Mouse (Mus musculus) midbrain, embryonic 13.5 days (tissue): ENCODE data around the gene Glmp. TPM values are rescaled to one million over a fixed set of nuclear protein-coding genes. Genes with fewer than 3 reads are reported as not detected.
A peak's percentile ranks its signal among the peaks of the same experiment; 100 is the strongest.

Experiments
- ATAC-seq: fragments of 200-750 bp; cut with Nextera tagmentation; 2 replicates; pipeline ENCODE4 v1.8.0; 2017; ENCODE audit warnings: mild to moderate bottlenecking, moderate TSS enrichment, moderate library complexity
- H3K27ac ChIP-seq: fragments of 300-500 bp; sonication (generic); 2 replicates; pipeline ENCODE4 v1.5.1; 2015; ENCODE audit warnings: inconsistent platforms, mild to moderate bottlenecking, moderate library complexity
- H3K27me3 ChIP-seq: fragments of 300-500 bp; sonication (generic); 2 replicates; pipeline ENCODE4 v1.6.1; 2015; ENCODE audit warnings: mild to moderate bottlenecking, inconsistent platforms
- H3K36me3 ChIP-seq: fragments of 300-500 bp; sonication (generic); 2 replicates; pipeline ENCODE4 v1.6.1; 2015; ENCODE audit warnings: mild to moderate bottlenecking, inconsistent platforms
- H3K4me1 ChIP-seq: fragments of 300-500 bp; sonication (generic); replicated peaks from 2 replicates; pipeline ENCODE4 v1.6.1; 2015; ENCODE audit warnings: inconsistent platforms
- H3K4me2 ChIP-seq: fragments of 300-500 bp; sonication (generic); replicated peaks from 2 replicates; pipeline ENCODE4 v1.6.1; 2015; ENCODE audit warnings: moderate library complexity, mild to moderate bottlenecking, inconsistent platforms
- H3K4me3 ChIP-seq: fragments of 300-500 bp; sonication (generic); replicated peaks from 2 replicates; pipeline ENCODE4 v1.5.1; 2015; ENCODE audit warnings: mild to moderate bottlenecking, inconsistent platforms
- H3K9ac ChIP-seq: fragments of 300-500 bp; sonication (generic); replicated peaks from 2 replicates; pipeline ENCODE4 v1.6.1; 2015; ENCODE audit warnings: mild to moderate bottlenecking, inconsistent platforms
- H3K9me3 ChIP-seq: fragments of 300-500 bp; sonication (generic); 2 replicates; pipeline ENCODE4 v1.6.1; 2016; ENCODE audit warnings: mild to moderate bottlenecking, inconsistent platforms
- WGBS: fragments of 180-500 bp; shearing (Covaris S2); methylation state at CpG from one replicate; pipeline ENCODE4 v1.1.7; 2015; 5-methylcytosine and 5-hydroxymethylcytosine counted together
- polyA plus RNA-seq: library from polyadenylated mRNA; unstranded; fragments of >200 nt; fragmentation: Nextera tagmentation; extraction: Ambion mirVana; gene quantifications from 2 replicates; pipeline ENCODE4 v1.2.1, GENCODE M21; 2015

The Glmp gene
- polyA plus RNA-seq, 1 experiment from 2014 or later: 104 TPM

- H3K4me1 ChIP-seq: peaks cover 26% of the 10 kb centered on the region
- H3K9me3 ChIP-seq: no peaks in the 10 kb centered on the region
- H3K4me3 ChIP-seq: peak within 1 kb of the TSS; percentile 63
- under 1% methylated on average over 44 of the region's 44 CpGs for WGBS
- H3K36me3 ChIP-seq: peaks cover 25% of the 10 kb centered on the region
- peak within 1 kb of the TSS; percentile 85 for H3K9ac ChIP-seq
- H3K27ac ChIP-seq: peak within 1 kb of the TSS; percentile 93
- no peaks in the 10 kb centered on the region for H3K27me3 ChIP-seq
- ATAC-seq: peak; percentile 100
- H3K4me2 ChIP-seq: peak within 1 kb of the TSS; percentile 93
Observed at GRCm38 (mm10) chr3:88296561-88297318, 28.1 kb upstream of the Glmp start, which contains the start of the genes Tsacc and Cct3. Gene Tsacc, minus strand, starts transcription at chr3:88296999. Gene Cct3, plus strand, starts transcription at chr3:88297116.

- under 1% methylated on average over 30 of the region's 30 CpGs for WGBS
- no peak for ATAC-seq
Observed at GRCm38 (mm10) chr3:88297321-88297851, 27.4 kb upstream of the Glmp start.

GRCm38 (mm10) chr3:88299172-88299571, 25.7 kb upstream of the Glmp start:
- no peaks in the 10 kb centered on the region for H3K9me3 ChIP-seq
- peaks cover 47% of the 10 kb centered on the region for H3K36me3 ChIP-seq
- H3K4me2 ChIP-seq: peak overlapping the region; percentile 93; the same call in 1 of the 2 replicates
- H3K4me3 ChIP-seq: no peak overlapping the region
- no peak overlapping the region for H3K27ac ChIP-seq
- no peak overlapping the region for H3K9ac ChIP-seq
- H3K27me3 ChIP-seq: no peaks in the 10 kb centered on the region
- ATAC-seq: no peak
- H3K4me1 ChIP-seq: peaks cover 26% of the 10 kb centered on the region
- 94% methylated on average over 1 of the region's 1 CpGs for WGBS

More at GRCm38 (mm10) chr3:88297321-88297851, 27.4 kb upstream of the Glmp start:
- H3K4me1 ChIP-seq: peaks cover 26% of the 10 kb centered on the region
- H3K36me3 ChIP-seq: peaks cover 32% of the 10 kb centered on the region
- H3K27me3 ChIP-seq: no peaks in the 10 kb centered on the region
- peak overlapping the region; percentile 93 for H3K27ac ChIP-seq
- no peaks in the 10 kb centered on the region for H3K9me3 ChIP-seq
- peak overlapping the region; percentile 63 for H3K4me3 ChIP-seq
- peak overlapping the region; percentile 93 for H3K4me2 ChIP-seq
- peak overlapping the region; percentile 85 for H3K9ac ChIP-seq

GRCm38 (mm10) chr3:88328956-88329355, 4.1 kb downstream of the Glmp start:
- no peak for ATAC-seq
- H3K4me3 ChIP-seq: no peak overlapping the region
- WGBS: 85% methylated on average over 5 of the region's 5 CpGs
- no peaks in the 10 kb centered on the region for H3K9me3 ChIP-seq
- H3K36me3 ChIP-seq: peaks cover 23% of the 10 kb centered on the region
- H3K4me1 ChIP-seq: peaks cover 18% of the 10 kb centered on the region
- no peak overlapping the region for H3K27ac ChIP-seq
- H3K27me3 ChIP-seq: no peaks in the 10 kb centered on the region
- no peak overlapping the region for H3K4me2 ChIP-seq
- H3K9ac ChIP-seq: no peak overlapping the region

- Histone ChIP-seq H3K4me3 (no peak overlapping the region), H3K9me3 (no peaks in the 10 kb centered on the region), H3K36me3 (peaks cover 23% of the 10 kb centered on the region), H3K4me1 (peaks cover 8% of the 10 kb centered on the region), H3K9ac (no peak overlapping the region), H3K4me2 (no peak overlapping the region), H3K27me3 (no peaks in the 10 kb centered on the region), H3K27ac (no peak overlapping the region)
- no peak for ATAC-seq
- WGBS: 35% methylated on average over 2 of the region's 2 CpGs
Observed at GRCm38 (mm10) chr3:88331282-88331681, 6.5 kb downstream of the Glmp start.

- 63% methylated on average over 12 of the region's 12 CpGs for WGBS
- Histone ChIP-seq H3K4me2 (no peak overlapping the region), H3K27ac (no peak overlapping the region), H3K4me3 (no peak overlapping the region), H3K9me3 (no peaks in the 10 kb centered on the region), H3K4me1 (peaks cover 30% of the 10 kb centered on the region), H3K9ac (no peak overlapping the region), H3K27me3 (no peaks in the 10 kb centered on the region), H3K36me3 (peaks cover 8% of the 10 kb centered on the region)
- ATAC-seq: no peak
Observed at GRCm38 (mm10) chr3:88334029-88334658, 9.3 kb downstream of the Glmp start.

- H3K4me2 ChIP-seq: peak overlapping the region; percentile 73
- no peaks in the 10 kb centered on the region for H3K36me3 ChIP-seq
- H3K4me3 ChIP-seq: peak overlapping the region; percentile 73
- H3K9ac ChIP-seq: peak overlapping the region; percentile 90
- no peak for ATAC-seq
- no peaks in the 10 kb centered on the region for H3K9me3 ChIP-seq
- no peak overlapping the region for H3K27ac ChIP-seq
- no peaks in the 10 kb centered on the region for H3K27me3 ChIP-seq
- 39% methylated on average over 3 of the region's 3 CpGs for WGBS
- peaks cover 30% of the 10 kb centered on the region for H3K4me1 ChIP-seq
Observed at GRCm38 (mm10) chr3:88334902-88335435, 10.1 kb downstream of the Glmp start.

GRCm38 (mm10) chr3:88335436-88336053, 10.7 kb downstream of the Glmp start:
- Histone ChIP-seq H3K9ac (peak overlapping the region; percentile 90), H3K4me2 (peak overlapping the region; percentile 73), H3K4me3 (peak overlapping the region; percentile 73), H3K9me3 (no peaks in the 10 kb centered on the region), H3K36me3 (no peaks in the 10 kb centered on the region), H3K27me3 (no peaks in the 10 kb centered on the region), H3K4me1 (peaks cover 30% of the 10 kb centered on the region), H3K27ac (peak overlapping the region; percentile 94)
- peak; percentile 69 for ATAC-seq
- 1% methylated on average over 27 of the region's 27 CpGs for WGBS

GRCm38 (mm10) chr3:88336058-88337013, 11.5 kb downstream of the Glmp start, which contains the start of the genes Tmem79 and Smg5:
Gene Tmem79, minus strand, starts transcription at chr3:88336148.
Gene Smg5, plus strand, starts transcription at chr3:88336260.
- peak; percentile 95 for ATAC-seq
- H3K4me3 ChIP-seq: peak within 1 kb of the TSS; percentile 73
- 1% methylated on average over 51 of the region's 66 CpGs for WGBS
- H3K9ac ChIP-seq: peak within 1 kb of the TSS; percentile 90
- no peaks in the 10 kb centered on the region for H3K36me3 ChIP-seq
- H3K4me1 ChIP-seq: peaks cover 30% of the 10 kb centered on the region
- peak within 1 kb of the TSS; percentile 94 for H3K27ac ChIP-seq
- no peaks in the 10 kb centered on the region for H3K27me3 ChIP-seq
- peak within 1 kb of the TSS; percentile 73 for H3K4me2 ChIP-seq
- no peaks in the 10 kb centered on the region for H3K9me3 ChIP-seq

- no peak for ATAC-seq
- peaks cover 11% of the 10 kb centered on the region for H3K36me3 ChIP-seq
- H3K9ac ChIP-seq: peak overlapping the region; percentile 53
- no peaks in the 10 kb centered on the region for H3K9me3 ChIP-seq
- 0 out of 2 replicates have a peak overlapping the region, but pooled peaks have one; percentile 30 for H3K27ac ChIP-seq
- H3K4me1 ChIP-seq: peaks cover 30% of the 10 kb centered on the region
- H3K27me3 ChIP-seq: no peaks in the 10 kb centered on the region
- peak overlapping the region; percentile 73 for H3K4me2 ChIP-seq
- peak overlapping the region; percentile 73 for H3K4me3 ChIP-seq
- WGBS: 88% methylated on average over 11 of the region's 11 CpGs
Observed at GRCm38 (mm10) chr3:88337367-88338020, 12.7 kb downstream of the Glmp start.
